Mouse (Mus musculus) stomach, embryonic 15.5 days (tissue): ENCODE results near the gene Gsx2. TPM values are rescaled to one million over a fixed set of nuclear protein-coding genes. Genes with fewer than 3 reads are reported as not detected.
A peak's percentile ranks its signal among the peaks of the same experiment; 100 is the strongest.

ENCODE experiments used
- ATAC-seq: fragments of 200-750 bp; cut with Nextera tagmentation; 2 replicates; pipeline ENCODE4 v1.8.0; 2017; ENCODE audit warnings: low read depth, moderate number of reproducible peaks, moderate TSS enrichment; ENCODE audit not compliant: insufficient read depth, low FRiP score
- H3K27ac ChIP-seq: fragments of 300-500 bp; sonication (generic); 2 replicates; pipeline ENCODE4 v1.5.1; 2015; ENCODE audit warnings: mild to moderate bottlenecking, inconsistent platforms
- H3K27me3 ChIP-seq: fragments of 300-500 bp; sonication (generic); replicated peaks from 2 replicates; pipeline ENCODE4 v1.6.1; 2015; ENCODE audit warnings: inconsistent platforms
- H3K36me3 ChIP-seq: fragments of 300-500 bp; sonication (generic); 2 replicates; pipeline ENCODE4 v1.6.1; 2015; ENCODE audit warnings: inconsistent platforms
- H3K4me1 ChIP-seq: fragments of 300-500 bp; sonication (generic); 2 replicates; pipeline ENCODE4 v1.6.1; 2015; ENCODE audit warnings: inconsistent platforms
- H3K4me2 ChIP-seq: fragments of 300-500 bp; sonication (generic); 2 replicates; pipeline ENCODE4 v1.6.1; 2015; ENCODE audit warnings: mild to moderate bottlenecking, inconsistent platforms
- H3K4me3 ChIP-seq: fragments of 300-500 bp; sonication (generic); replicated peaks from 2 replicates; pipeline ENCODE4 v1.5.1; 2015; ENCODE audit warnings: inconsistent platforms
- H3K9ac ChIP-seq: fragments of 300-500 bp; sonication (generic); 2 replicates; pipeline ENCODE4 v1.6.1; 2015; ENCODE audit warnings: inconsistent platforms
- H3K9me3 ChIP-seq: fragments of 300-500 bp; sonication (generic); 2 replicates; pipeline ENCODE4 v1.6.1; 2016; ENCODE audit warnings: inconsistent platforms
- WGBS: fragments of 180-500 bp; shearing (Covaris S2); methylation state at CpG from one replicate; pipeline ENCODE4 v1.1.7; 2015; 5-methylcytosine and 5-hydroxymethylcytosine counted together
- polyA plus RNA-seq: library from polyadenylated mRNA; unstranded; fragments of >200 nt; fragmentation: Nextera tagmentation; extraction: Ambion mirVana; gene quantifications from 2 replicates; pipeline ENCODE4 v1.2.1, GENCODE M21; 2015

Gsx2 gene
- not detected in 2 replicates for polyA plus RNA-seq

- H3K4me2 ChIP-seq: peak within 1 kb of the TSS; percentile 40
- H3K27me3 ChIP-seq: peaks cover 97% of the 10 kb centered on the region
- H3K4me3 ChIP-seq: peak within 1 kb of the TSS; percentile 23
- no peak for ATAC-seq
- H3K4me1 ChIP-seq: peaks cover 15% of the 10 kb centered on the region
- no peaks in the 10 kb centered on the region for H3K36me3 ChIP-seq
- H3K9me3 ChIP-seq: no peaks in the 10 kb centered on the region
- no peak within 1 kb of the TSS for H3K9ac ChIP-seq
- no peak within 1 kb of the TSS for H3K27ac ChIP-seq
- WGBS: 1% methylated on average over 40 of the region's 41 CpGs
These were observed at the start of gene Gsx2 for GRCm38 (mm10) chr5:75075383-75075941. Gsx2 (plus strand) TSS chr5:75075601.

- Histone ChIP-seq H3K27me3 (no peaks in the 10 kb centered on the region), H3K4me1 (no peaks in the 10 kb centered on the region), H3K27ac (no peak overlapping the region), H3K36me3 (no peaks in the 10 kb centered on the region), H3K9ac (no peak overlapping the region), H3K4me2 (no peak overlapping the region), H3K4me3 (no peak overlapping the region), H3K9me3 (no peaks in the 10 kb centered on the region)
- ATAC-seq: no peak
- 88% methylated on average over 3 of the region's 3 CpGs for WGBS
These were observed 39.9 kb upstream of the Gsx2 start for GRCm38 (mm10) chr5:75035475-75035874.

GRCm38 (mm10) chr5:75039307-75039706 lies 36.1 kb upstream of the Gsx2 start:
- Histone ChIP-seq H3K27me3 (no peaks in the 10 kb centered on the region), H3K4me1 (peaks cover 4% of the 10 kb centered on the region), H3K4me2 (no peak overlapping the region), H3K36me3 (no peaks in the 10 kb centered on the region), H3K27ac (no peak overlapping the region), H3K4me3 (no peak overlapping the region), H3K9ac (no peak overlapping the region), H3K9me3 (no peaks in the 10 kb centered on the region)
- ATAC-seq: no peak
- 90% methylated on average over 1 of the region's 1 CpGs for WGBS

- Histone ChIP-seq H3K4me3 (peak overlapping the region; percentile 73), H3K4me2 (peak overlapping the region; percentile 76), H3K4me1 (peaks cover 9% of the 10 kb centered on the region), H3K27ac (0 out of 2 replicates have a peak overlapping the region, but pooled peaks have one; percentile 21), H3K9ac (peak overlapping the region; percentile 90; the same call in 1 of the 2 replicates), H3K36me3 (no peaks in the 10 kb centered on the region), H3K27me3 (no peaks in the 10 kb centered on the region), H3K9me3 (no peaks in the 10 kb centered on the region)
- 17% methylated on average over 9 of the region's 9 CpGs for whole genome bisulfite sequencing
- no peak for ATAC-seq
These were observed 32.4 kb upstream of the Gsx2 start for GRCm38 (mm10) chr5:75043011-75043445.

GRCm38 (mm10) chr5:75043621-75044301 lies 31.6 kb upstream of the Gsx2 start:
- no peaks in the 10 kb centered on the region for H3K9me3 ChIP-seq
- H3K4me3 ChIP-seq: peak overlapping the region; percentile 73
- peaks cover 9% of the 10 kb centered on the region for H3K4me1 ChIP-seq
- H3K36me3 ChIP-seq: no peaks in the 10 kb centered on the region
- H3K27ac ChIP-seq: peak overlapping the region; percentile 83
- ATAC-seq: peak; percentile 63
- whole genome bisulfite sequencing: under 1% methylated on average over 32 of the region's 36 CpGs
- no peaks in the 10 kb centered on the region for H3K27me3 ChIP-seq
- H3K9ac ChIP-seq: peak overlapping the region; percentile 90
- H3K4me2 ChIP-seq: peak overlapping the region; percentile 76

GRCm38 (mm10) chr5:75044310-75044904 lies 31.0 kb upstream of the Gsx2 start, which contains the start of gene Chic2:
Chic2 (minus strand) TSS chr5:75044774.
- Histone ChIP-seq H3K9ac (peak within 1 kb of the TSS; percentile 90), H3K4me1 (peaks cover 9% of the 10 kb centered on the region), H3K36me3 (no peaks in the 10 kb centered on the region), H3K9me3 (no peaks in the 10 kb centered on the region), H3K27me3 (no peaks in the 10 kb centered on the region), H3K4me2 (peak within 1 kb of the TSS; percentile 76), H3K4me3 (peak within 1 kb of the TSS; percentile 73), H3K27ac (peak within 1 kb of the TSS; percentile 83)
- ATAC-seq: peak; percentile 91
- WGBS: 0% methylated on average over 30 of the region's 90 CpGs

- Histone ChIP-seq H3K36me3 (no peaks in the 10 kb centered on the region), H3K27ac (no peak overlapping the region), H3K4me3 (no peak overlapping the region), H3K4me1 (peaks cover 9% of the 10 kb centered on the region), H3K4me2 (no peak overlapping the region), H3K9ac (no peak overlapping the region), H3K9me3 (no peaks in the 10 kb centered on the region), H3K27me3 (no peaks in the 10 kb centered on the region)
- 70% methylated on average over 7 of the region's 7 CpGs for WGBS
- ATAC-seq: no peak
These were observed 30.0 kb upstream of the Gsx2 start for GRCm38 (mm10) chr5:75045371-75045770.

GRCm38 (mm10) chr5:75046681-75047321 lies 28.6 kb upstream of the Gsx2 start:
- ATAC-seq: no peak

GRCm38 (mm10) chr5:75051109-75051508 lies 24.3 kb upstream of the Gsx2 start:
- Histone ChIP-seq H3K9ac (no peak overlapping the region), H3K4me2 (no peak overlapping the region), H3K36me3 (no peaks in the 10 kb centered on the region), H3K4me1 (0 out of 2 replicates have a peak, but pooled peaks cover 5% of the 10 kb centered on the region), H3K27ac (no peak overlapping the region), H3K27me3 (no peaks in the 10 kb centered on the region), H3K4me3 (no peak overlapping the region), H3K9me3 (no peaks in the 10 kb centered on the region)
- ATAC-seq: no peak
- 71% methylated on average over 4 of the region's 4 CpGs for WGBS

More at GRCm38 (mm10) chr5:75046681-75047321, 28.6 kb upstream of the Gsx2 start:
- Histone ChIP-seq H3K27ac (no peak overlapping the region), H3K9ac (no peak overlapping the region), H3K4me2 (peak overlapping the region; percentile 30; the same call in 1 of the 2 replicates), H3K4me1 (peaks cover 9% of the 10 kb centered on the region), H3K9me3 (no peaks in the 10 kb centered on the region), H3K4me3 (no peak overlapping the region), H3K36me3 (no peaks in the 10 kb centered on the region), H3K27me3 (no peaks in the 10 kb centered on the region)
- WGBS: 46% methylated on average over 15 of the region's 15 CpGs

GRCm38 (mm10) chr5:75063177-75063576 lies 12.2 kb upstream of the Gsx2 start:
- no peak overlapping the region for H3K9ac ChIP-seq
- H3K4me1 ChIP-seq: peaks cover 10% of the 10 kb centered on the region; the same call in 1 of the 2 replicates
- H3K4me2 ChIP-seq: no peak overlapping the region
- H3K36me3 ChIP-seq: no peaks in the 10 kb centered on the region
- 47% methylated on average over 4 of the region's 4 CpGs for WGBS
- H3K27me3 ChIP-seq: peaks cover 4% of the 10 kb centered on the region
- H3K27ac ChIP-seq: no peak overlapping the region
- no peak for ATAC-seq
- H3K4me3 ChIP-seq: no peak overlapping the region
- H3K9me3 ChIP-seq: no peaks in the 10 kb centered on the region

- peaks cover 36% of the 10 kb centered on the region for H3K27me3 ChIP-seq
- peak overlapping the region; percentile 47 for H3K4me3 ChIP-seq
- peak; percentile 58 for ATAC-seq
- peak overlapping the region; percentile 89 for H3K4me2 ChIP-seq
- no peak overlapping the region for H3K9ac ChIP-seq
- H3K27ac ChIP-seq: no peak overlapping the region
- no peaks in the 10 kb centered on the region for H3K36me3 ChIP-seq
- WGBS: 2% methylated on average over 10 of the region's 10 CpGs
- no peaks in the 10 kb centered on the region for H3K9me3 ChIP-seq
- peaks cover 19% of the 10 kb centered on the region for H3K4me1 ChIP-seq
These were observed 8.7 kb upstream of the Gsx2 start for GRCm38 (mm10) chr5:75066715-75067114.
